Mouse (Mus musculus) stomach, postnatal 0 days (tissue): ENCODE results near the gene Elmod2.

Experiments used
- CTCF ChIP-seq: IDR thresholded peaks from 2 replicates; pipeline ENCODE4 v1.5.1; 2016; ENCODE audit warnings: antibody characterized with exemption, low read depth, mild to moderate bottlenecking, moderate library complexity
- EP300 ChIP-seq: optimal IDR thresholded peaks from 2 replicates; pipeline ENCODE3; 2016; ENCODE audit warnings: antibody characterized with exemption

- no peak for TF ChIP-seq CTCF
- no peak for TF ChIP-seq EP300
Measured at GRCm38 (mm10) chr8:83327889-83328288, 4.4 kb downstream of the Elmod2 start.
